Mouse (Mus musculus) forebrain, embryonic 16.5 days (tissue): ENCODE measurements around the gene Gtf2h2. TPM values are rescaled to one million over a fixed set of nuclear protein-coding genes. Genes with fewer than 3 reads are reported as not detected.
A peak's percentile ranks its signal among the peaks of the same experiment; 100 is the strongest.
"Not testable (repeated sequence)": the region's sequence is repeated elsewhere in the genome, so short reads cannot be mapped to it uniquely, and the experiment has no call there.

Experiments used
- ATAC-seq: fragments of 200-750 bp; cut with Nextera tagmentation; 2 replicates; pipeline ENCODE4 v1.8.0; 2017; ENCODE audit warnings: mild to moderate bottlenecking, moderate library complexity
- H3K27ac ChIP-seq: fragments of 300-500 bp; sonication (generic); 2 replicates; pipeline ENCODE4 v1.5.1; 2014; ENCODE audit warnings: low read length, control low read depth
- H3K27me3 ChIP-seq: fragments of 300-500 bp; sonication (generic); replicated peaks from 2 replicates; pipeline ENCODE4 v1.6.1; 2014; ENCODE audit warnings: low read length; ENCODE audit not compliant: control insufficient read depth, insufficient read depth
- H3K36me3 ChIP-seq: fragments of 300-500 bp; sonication (generic); 2 replicates; pipeline ENCODE4 v1.6.1; 2014; ENCODE audit not compliant: control insufficient read depth, insufficient read depth
- H3K4me1 ChIP-seq: fragments of 300-500 bp; sonication (generic); replicated peaks from 2 replicates; pipeline ENCODE4 v1.6.1; 2014; ENCODE audit warnings: low read length; ENCODE audit not compliant: control insufficient read depth, insufficient read depth
- H3K4me2 ChIP-seq: fragments of 300-500 bp; sonication (generic); 2 replicates; pipeline ENCODE4 v1.6.1; 2014; ENCODE audit warnings: mild to moderate bottlenecking, low read length, control low read depth
- H3K4me3 ChIP-seq: fragments of 300-500 bp; sonication (generic); replicated peaks from 2 replicates; pipeline ENCODE4 v1.5.1; 2014; ENCODE audit warnings: mild to moderate bottlenecking, low read length, control low read depth
- H3K9ac ChIP-seq: fragments of 300-500 bp; sonication (generic); replicated peaks from 2 replicates; pipeline ENCODE4 v1.6.1; 2014; ENCODE audit warnings: low read depth, low read length, control low read depth
- H3K9me3 ChIP-seq: fragments of 300-500 bp; sonication (generic); 2 replicates; pipeline ENCODE4 v1.6.1; 2016; ENCODE audit warnings: low read length; ENCODE audit not compliant: control insufficient read depth
- WGBS: fragments of 180-500 bp; shearing (Covaris S2); extraction: QIAGEN DNeasy Blood & Tissue Kit; methylation state at CpG from one replicate; pipeline ENCODE4 v1.1.7; 2014; 5-methylcytosine and 5-hydroxymethylcytosine counted together
- polyA plus RNA-seq: library from polyadenylated mRNA; unstranded; fragments of >200 nt; fragmentation: Nextera tagmentation; extraction: Ambion mirVana; gene quantifications from 2 replicates; pipeline ENCODE4 v1.2.1, GENCODE M21; 2015

Gtf2h2 gene
- polyA plus RNA-seq, 1 experiment from 2014 or later: 68.5 TPM

DNA sequence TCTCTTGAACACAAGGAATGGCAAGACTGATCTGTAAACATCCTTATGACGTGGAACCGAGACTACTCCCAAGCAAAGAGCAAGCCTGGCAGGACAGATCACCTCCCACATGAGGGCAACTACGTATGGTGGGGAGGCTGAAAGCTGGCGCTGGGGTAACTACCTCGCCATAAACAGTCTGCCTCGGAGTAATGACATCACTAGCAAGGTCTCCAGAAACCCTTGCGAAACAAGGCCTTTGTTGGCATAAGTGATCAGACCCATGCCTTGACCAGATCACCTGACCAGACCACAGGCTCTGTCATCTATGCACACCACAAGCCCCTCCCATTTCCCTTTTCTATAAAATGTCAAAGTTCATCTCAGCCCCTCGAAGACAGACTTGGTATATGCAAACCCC, 934 bp upstream of the Gtf2h2 start:
- H3K9ac ChIP-seq: no peak overlapping the region
- H3K4me1 ChIP-seq: peaks cover 11% of the 10 kb centered on the region
- no peak overlapping the region for H3K27ac ChIP-seq
- no peak overlapping the region for H3K4me2 ChIP-seq
- ATAC-seq: no peak
- peaks cover 7% of the 10 kb centered on the region; the same call in 1 of the 2 replicates for H3K36me3 ChIP-seq
- no peaks in the 10 kb centered on the region for H3K27me3 ChIP-seq
- H3K4me3 ChIP-seq: no peak overlapping the region
- 78% methylated on average over 8 of the region's 8 CpGs for WGBS
- no peaks in the 10 kb centered on the region for H3K9me3 ChIP-seq

DNA sequence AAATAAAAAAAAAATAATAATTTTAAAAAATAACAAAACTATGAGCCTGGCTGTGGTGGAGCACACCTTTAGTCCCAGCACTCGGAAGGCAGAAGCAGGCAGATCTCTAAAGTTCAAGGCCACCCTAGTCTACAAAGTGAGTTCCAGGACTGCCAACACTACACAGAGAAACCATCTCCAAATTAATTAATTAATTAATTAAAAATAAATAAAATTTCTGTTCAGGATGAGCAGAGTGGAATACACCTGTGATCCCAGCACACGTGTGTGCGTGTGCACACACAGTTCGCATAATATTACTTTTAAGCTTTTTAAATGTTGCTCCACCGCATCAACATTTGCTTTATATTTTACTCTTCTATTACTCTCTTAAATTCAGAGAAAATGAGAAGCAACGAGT, 756 bp downstream of the Gtf2h2 start:
- Histone ChIP-seq H3K27me3 (no peaks in the 10 kb centered on the region), H3K4me3 (peak overlapping the region; percentile 90), H3K4me1 (peaks cover 11% of the 10 kb centered on the region), H3K36me3 (peaks cover 9% of the 10 kb centered on the region; the same call in 1 of the 2 replicates), H3K9ac (peak overlapping the region; percentile 90), H3K4me2 (peak overlapping the region; percentile 77), H3K9me3 (no peaks in the 10 kb centered on the region), H3K27ac (peak overlapping the region; percentile 76; the same call in 1 of the 2 replicates)
- 15% methylated on average over 6 of the region's 6 CpGs for WGBS
- peak; percentile 22 for ATAC-seq

DNA sequence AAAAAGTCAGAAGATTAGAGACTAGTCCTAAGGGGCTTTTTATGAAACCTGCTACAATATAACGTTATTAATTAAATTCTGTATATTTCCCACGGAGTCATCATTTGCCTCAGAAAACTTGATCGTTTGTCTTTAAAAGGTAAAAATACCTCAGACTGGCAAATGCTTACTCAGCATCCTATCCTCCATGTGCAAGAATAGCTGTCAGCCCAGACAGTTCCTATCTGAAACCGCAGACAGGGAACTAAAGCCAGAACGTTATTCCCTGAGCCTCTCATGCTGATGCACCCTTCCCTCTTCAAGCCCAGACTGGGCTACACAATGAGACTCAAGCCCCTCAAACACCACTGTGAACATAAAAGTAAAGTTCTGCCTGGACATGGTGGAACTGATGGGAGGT, 2.0 kb downstream of the Gtf2h2 start:
- Histone ChIP-seq H3K9me3 (no peaks in the 10 kb centered on the region), H3K4me1 (peaks cover 11% of the 10 kb centered on the region), H3K27ac (no peak overlapping the region), H3K4me3 (no peak overlapping the region), H3K36me3 (peaks cover 13% of the 10 kb centered on the region), H3K27me3 (no peaks in the 10 kb centered on the region), H3K4me2 (no peak overlapping the region), H3K9ac (no peak overlapping the region)
- ATAC-seq: no peak
- WGBS: 88% methylated on average over 5 of the region's 5 CpGs

DNA sequence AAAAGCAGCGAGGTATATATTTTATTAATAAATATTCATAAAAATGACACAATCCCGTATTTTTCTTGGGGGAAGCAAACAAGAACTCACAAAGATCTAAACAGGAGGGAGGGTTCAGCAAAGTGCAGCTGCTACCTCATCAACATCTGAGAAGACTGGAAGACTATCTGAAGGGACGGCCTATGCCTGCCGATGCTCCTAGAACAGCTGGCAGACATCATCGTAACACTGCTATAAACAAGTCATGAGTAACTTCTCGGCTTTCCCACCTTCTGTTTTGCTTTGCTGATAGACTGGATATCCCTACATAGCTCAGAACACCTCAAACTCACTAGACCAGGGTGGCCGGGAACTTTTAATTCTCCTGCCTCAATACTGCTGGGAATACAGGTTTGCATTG, 8.8 kb downstream of the Gtf2h2 start:
- H3K4me3 ChIP-seq: no peak overlapping the region
- ATAC-seq: no peak
- H3K9ac ChIP-seq: no peak overlapping the region
- peaks cover 19% of the 10 kb centered on the region; the same call in 1 of the 2 replicates for H3K36me3 ChIP-seq
- no peaks in the 10 kb centered on the region for H3K4me1 ChIP-seq
- H3K27me3 ChIP-seq: no peaks in the 10 kb centered on the region
- no peak overlapping the region for H3K27ac ChIP-seq
- 97% methylated on average over 7 of the region's 7 CpGs for WGBS
- no peaks in the 10 kb centered on the region for H3K9me3 ChIP-seq
- H3K4me2 ChIP-seq: no peak overlapping the region

DNA sequence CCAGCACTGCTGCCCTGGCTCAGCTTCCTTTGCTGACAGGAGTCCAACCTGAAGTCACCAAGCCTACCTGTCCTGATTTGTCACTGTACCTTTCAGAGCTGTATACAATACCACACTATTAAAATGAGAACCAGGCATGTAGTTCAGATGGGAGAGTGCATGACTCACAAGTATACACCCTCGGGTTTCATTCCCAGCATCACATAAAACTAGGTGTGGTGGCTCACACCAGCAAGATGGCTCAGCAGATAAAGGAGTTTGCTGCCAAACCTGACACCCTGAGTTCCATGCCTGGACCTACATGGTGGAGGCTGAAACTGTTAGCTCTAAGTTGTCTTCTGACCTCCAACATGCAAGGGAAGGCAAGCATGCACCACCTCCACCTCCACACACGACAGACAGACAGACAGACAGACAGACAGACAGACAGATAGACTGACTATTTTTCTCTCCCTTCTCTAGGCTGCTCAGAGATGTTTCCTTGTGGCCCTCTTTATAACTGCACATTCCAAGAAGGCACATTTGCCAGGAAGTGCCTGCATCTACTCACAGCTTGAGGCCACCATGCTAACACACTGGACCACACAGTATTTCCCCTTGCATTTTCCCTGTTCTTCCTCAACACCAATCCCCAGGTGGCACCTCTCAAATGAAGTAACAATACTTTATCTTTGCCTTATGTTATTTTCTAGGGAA, 28.7 kb downstream of the Gtf2h2 start:
- WGBS: 95% methylated on average over 2 of the region's 2 CpGs
- peaks cover 30% of the 10 kb centered on the region for H3K36me3 ChIP-seq
- no peak overlapping the region for H3K4me3 ChIP-seq
- no peaks in the 10 kb centered on the region for H3K4me1 ChIP-seq
- no peaks in the 10 kb centered on the region for H3K27me3 ChIP-seq
- no peak overlapping the region for H3K9ac ChIP-seq
- no peak overlapping the region for H3K27ac ChIP-seq
- H3K4me2 ChIP-seq: no peak overlapping the region
- no peaks in the 10 kb centered on the region for H3K9me3 ChIP-seq
- no peak for ATAC-seq

DNA sequence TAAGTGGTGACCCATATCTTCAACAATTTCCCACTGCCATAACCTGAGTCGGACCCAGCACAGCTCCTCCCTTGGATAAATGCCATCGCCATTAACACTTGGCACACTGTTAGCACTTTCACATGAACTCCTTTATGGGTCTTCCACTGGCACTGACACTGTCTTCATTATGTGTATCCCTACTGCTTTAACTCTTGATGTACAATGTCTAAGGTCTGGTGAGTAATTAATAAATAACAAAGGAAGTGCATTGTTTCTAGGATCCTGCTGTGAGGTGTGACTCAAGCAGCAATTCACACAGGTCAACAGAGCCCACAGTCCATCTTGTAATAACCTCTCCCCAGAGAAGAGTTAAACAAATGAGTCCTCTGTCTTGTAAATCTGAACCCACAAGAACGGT, 31.0 kb downstream of the Gtf2h2 start:
- ATAC-seq: no peak
- WGBS: 54% methylated on average over 3 of the region's 3 CpGs
- peaks cover 10% of the 10 kb centered on the region for H3K36me3 ChIP-seq
- no peaks in the 10 kb centered on the region for H3K4me1 ChIP-seq
- H3K9ac ChIP-seq: no peak overlapping the region
- H3K4me3 ChIP-seq: no peak overlapping the region
- H3K27me3 ChIP-seq: no peaks in the 10 kb centered on the region
- H3K4me2 ChIP-seq: no peak overlapping the region
- H3K27ac ChIP-seq: no peak overlapping the region
- H3K9me3 ChIP-seq: no peaks in the 10 kb centered on the region

DNA sequence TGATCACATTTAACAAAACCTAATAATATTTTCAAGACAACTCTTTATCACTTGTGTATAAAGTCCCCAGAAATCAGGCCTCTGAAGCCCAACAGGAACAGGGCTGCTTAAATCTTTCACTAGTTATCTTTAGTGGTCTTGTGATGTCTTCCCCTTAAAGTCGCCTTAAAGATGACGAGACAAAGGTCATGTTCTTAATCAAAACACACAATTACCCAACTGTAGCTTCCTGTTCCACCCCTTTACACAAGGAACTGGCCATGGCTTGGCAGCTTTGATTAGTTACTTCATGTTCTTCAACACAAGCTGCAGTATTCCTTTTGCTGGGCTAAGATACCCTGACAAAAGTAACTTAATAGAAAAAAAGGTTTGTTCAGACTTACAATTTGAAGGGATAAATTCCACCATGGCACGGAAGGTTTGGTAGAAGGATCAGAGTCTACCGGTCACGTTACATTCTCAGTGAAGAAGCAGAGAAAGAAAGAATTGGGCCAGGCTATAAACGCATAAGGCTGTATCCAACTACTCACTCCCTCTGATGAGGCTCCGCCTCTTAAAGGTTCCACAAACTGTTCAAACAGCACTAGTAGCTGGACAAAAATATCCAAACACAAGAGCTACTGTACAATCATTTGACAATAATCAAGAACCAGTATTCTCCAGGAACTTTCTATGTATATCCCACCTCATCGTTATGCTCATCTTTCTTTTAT, 39.8 kb downstream of the Gtf2h2 start, which contains the start of gene Naip1:
Naip1 (minus strand) TSS at position 455 of the 713 bp plus-strand sequence.
- WGBS: 87% methylated on average over 8 of the region's 8 CpGs
- not testable (repeated sequence) for H3K9ac ChIP-seq, H3K4me2 ChIP-seq, H3K27ac ChIP-seq, H3K36me3 ChIP-seq, H3K9me3 ChIP-seq, H3K4me1 ChIP-seq, H3K4me3 ChIP-seq, H3K27me3 ChIP-seq, ATAC-seq

DNA sequence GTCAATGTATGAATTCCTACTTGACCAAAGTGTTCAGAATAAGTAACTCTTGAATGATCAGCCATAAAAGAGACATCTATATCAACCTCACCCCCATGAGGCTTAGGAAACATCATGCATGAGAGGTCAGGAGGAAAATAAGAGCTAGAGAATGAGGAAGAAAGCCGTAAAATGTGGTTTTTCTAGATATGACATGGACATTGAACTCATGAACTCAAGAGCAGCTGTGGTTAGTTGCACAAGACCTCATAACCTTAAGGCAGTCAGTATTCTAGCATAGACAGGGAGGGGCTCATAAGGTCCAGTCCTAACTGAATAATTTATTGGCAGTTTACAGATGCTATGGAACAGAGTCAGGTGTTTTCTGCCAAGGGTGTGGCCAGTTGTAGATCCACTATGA, 42.9 kb downstream of the Gtf2h2 start:
- Histone ChIP-seq H3K9me3 (no peaks in the 10 kb centered on the region), H3K4me3 (no peak overlapping the region), H3K27ac (no peak overlapping the region), H3K27me3 (no peaks in the 10 kb centered on the region), H3K4me2 (no peak overlapping the region), H3K36me3 (no peaks in the 10 kb centered on the region), H3K4me1 (no peaks in the 10 kb centered on the region), H3K9ac (no peak overlapping the region)
- ATAC-seq: no peak
- 89% methylated on average over 1 of the region's 1 CpGs for WGBS

DNA sequence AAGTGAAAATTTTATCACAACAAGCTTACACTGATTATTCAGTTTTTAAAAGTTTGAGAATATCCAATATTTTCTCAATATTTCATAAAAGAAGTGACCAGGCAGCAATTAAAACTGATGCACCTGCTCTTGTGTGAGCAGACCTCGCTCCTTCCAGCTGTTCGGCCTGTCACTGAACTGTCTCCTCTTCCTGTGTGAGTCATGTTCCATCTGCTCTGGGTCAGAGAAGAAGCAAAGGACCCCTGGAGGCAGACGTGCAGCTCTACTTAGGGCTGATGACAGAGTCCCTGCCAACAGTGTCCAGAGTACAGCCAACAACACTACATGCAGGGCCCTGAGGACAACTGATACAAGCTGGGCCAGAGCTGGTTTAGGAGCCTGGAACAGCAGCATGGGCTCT, 52.3 kb downstream of the Gtf2h2 start:
- no peak for ATAC-seq
- Histone ChIP-seq H3K9ac (no peak overlapping the region), H3K4me1 (no peaks in the 10 kb centered on the region), H3K9me3 (no peaks in the 10 kb centered on the region), H3K4me3 (no peak overlapping the region), H3K27ac (no peak overlapping the region), H3K4me2 (no peak overlapping the region), H3K27me3 (no peaks in the 10 kb centered on the region), H3K36me3 (no peaks in the 10 kb centered on the region)
- 74% methylated on average over 3 of the region's 3 CpGs for WGBS
